Mouse (Mus musculus) hindbrain, embryonic 16.5 days (tissue): ENCODE data around the gene Celf2. TPM values are rescaled to one million over a fixed set of nuclear protein-coding genes. Genes with fewer than 3 reads are reported as not detected.

Experiments
- ATAC-seq: fragments of 200-750 bp; cut with Nextera tagmentation; 2 replicates; pipeline ENCODE4 v1.8.0; 2017; ENCODE audit warnings: moderate TSS enrichment, moderate library complexity
- H3K27ac ChIP-seq: fragments of 300-500 bp; sonication (generic); 2 replicates; pipeline ENCODE4 v1.5.1; 2014; ENCODE audit warnings: low read depth, mild to moderate bottlenecking, control low read depth, low read length, moderate library complexity
- H3K27me3 ChIP-seq: fragments of 300-500 bp; sonication (generic); replicated peaks from 2 replicates; pipeline ENCODE4 v1.6.1; 2014; ENCODE audit warnings: low read length; ENCODE audit not compliant: control insufficient read depth, insufficient read depth
- H3K36me3 ChIP-seq: fragments of 300-500 bp; sonication (generic); 2 replicates; pipeline ENCODE4 v1.6.1; 2014; ENCODE audit warnings: mild to moderate bottlenecking, low read length, moderate library complexity, mixed read lengths; ENCODE audit not compliant: control insufficient read depth, insufficient read depth
- H3K4me1 ChIP-seq: fragments of 300-500 bp; sonication (generic); 2 replicates; pipeline ENCODE4 v1.6.1; 2014; ENCODE audit warnings: low read depth, low read length; ENCODE audit not compliant: control insufficient read depth, insufficient read depth
- H3K4me2 ChIP-seq: fragments of 300-500 bp; sonication (generic); 2 replicates; pipeline ENCODE4 v1.6.1; 2014; ENCODE audit warnings: mild to moderate bottlenecking, low read length, control low read depth, moderate library complexity
- H3K4me3 ChIP-seq: fragments of 300-500 bp; sonication (generic); 2 replicates; pipeline ENCODE4 v1.5.1; 2014; ENCODE audit warnings: mild to moderate bottlenecking, low read length, control low read depth, moderate library complexity
- H3K9ac ChIP-seq: fragments of 300-500 bp; sonication (generic); 2 replicates; pipeline ENCODE4 v1.6.1; 2014; ENCODE audit warnings: low read depth, mild to moderate bottlenecking, control low read depth, low read length, moderate library complexity
- H3K9me3 ChIP-seq: fragments of 300-500 bp; sonication (generic); 2 replicates; pipeline ENCODE4 v1.6.1; 2014; ENCODE audit warnings: mild to moderate bottlenecking, low read length, moderate library complexity; ENCODE audit not compliant: control insufficient read depth
- WGBS: fragments of 180-500 bp; shearing (Covaris S2); extraction: QIAGEN DNeasy Blood & Tissue Kit; methylation state at CpG from one replicate; pipeline ENCODE4 v1.1.7; 2014; 5-methylcytosine and 5-hydroxymethylcytosine counted together
- polyA plus RNA-seq: library from polyadenylated mRNA; unstranded; fragments of >200 nt; fragmentation: Nextera tagmentation; extraction: Ambion mirVana; gene quantifications from 2 replicates; pipeline ENCODE4 v1.2.1, GENCODE M21; 2015

Gene Celf2
- polyA plus RNA-seq, 1 experiment from 2014 or later, result 130 TPM

DNA sequence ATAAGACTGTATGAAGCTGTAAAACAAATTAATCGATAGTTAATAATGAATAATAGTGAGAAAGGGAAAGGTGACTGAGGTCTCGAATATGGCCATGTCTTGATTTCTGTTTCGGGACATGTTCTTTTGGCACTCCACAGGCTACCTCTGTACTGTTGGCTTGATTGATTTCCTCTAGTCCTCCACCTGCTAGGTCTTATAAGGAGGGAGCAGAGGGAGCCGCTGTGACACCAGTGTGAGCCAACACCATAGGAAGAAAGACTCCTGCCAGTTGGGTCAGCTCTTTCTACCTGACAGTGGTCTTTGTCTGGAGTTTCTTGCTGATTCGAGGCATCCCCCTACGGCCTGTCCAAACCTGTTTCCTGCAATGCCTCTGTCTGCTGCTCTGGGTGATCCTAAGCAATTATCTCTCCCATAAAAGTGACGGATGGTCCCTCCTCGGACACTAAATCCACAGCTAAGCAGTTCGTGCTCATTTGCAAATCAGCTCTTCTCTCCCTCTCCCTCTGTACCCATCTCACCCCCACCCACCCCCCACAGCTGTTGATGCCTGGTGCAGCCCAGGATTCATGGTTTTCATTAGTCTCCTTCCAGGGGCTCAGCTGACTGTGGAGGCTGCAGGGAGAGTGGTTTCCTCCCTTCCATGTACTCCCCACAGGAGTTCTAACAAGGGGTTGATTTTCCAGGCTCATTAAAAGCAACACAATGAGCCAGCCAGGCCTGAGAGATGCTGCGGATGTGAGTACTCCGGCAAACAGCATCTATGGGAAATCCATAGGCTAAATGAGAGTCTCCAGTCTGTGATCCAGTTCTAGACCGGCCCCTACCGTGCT lies 1003.2 kb downstream of the Celf2 start:
- ATAC-seq, result peak; percentile 91
- Histone ChIP-seq H3K4me2 (no peak overlapping the region), H3K9me3 (no peaks in the 10 kb centered on the region), H3K27ac (no peak overlapping the region), H3K27me3 (no peaks in the 10 kb centered on the region), H3K9ac (no peak overlapping the region), H3K4me3 (no peak overlapping the region), H3K4me1 (peaks cover 7% of the 10 kb centered on the region), H3K36me3 (no peaks in the 10 kb centered on the region)
- WGBS, result 37% methylated on average over 13 of the region's 13 CpGs

DNA sequence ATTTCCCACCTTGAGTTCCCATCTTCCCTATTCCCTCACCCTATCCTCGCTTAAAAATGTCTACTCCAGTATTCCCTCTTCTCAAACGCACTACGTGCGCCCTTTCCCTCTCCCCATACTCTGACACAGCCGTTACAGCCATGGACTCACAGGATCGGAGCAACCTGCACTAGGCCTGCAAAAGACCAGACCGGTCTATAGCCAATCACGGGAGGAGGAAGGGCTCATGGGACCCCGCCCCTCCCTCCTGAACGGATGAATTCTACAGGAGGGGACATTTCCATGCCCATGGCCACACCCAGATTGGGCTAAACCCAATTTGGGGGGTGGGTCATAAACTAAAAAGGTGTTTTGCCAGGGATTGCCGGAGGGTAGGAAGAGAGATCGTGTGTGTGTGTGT lies 1003.8 kb downstream of the Celf2 start:
- no peaks in the 10 kb centered on the region for H3K27me3 ChIP-seq
- H3K9me3 ChIP-seq, result no peaks in the 10 kb centered on the region
- ATAC-seq, result 0 out of 2 replicates have a peak, but pooled peaks have one; percentile 22
- no peak overlapping the region for H3K9ac ChIP-seq
- H3K36me3 ChIP-seq, result no peaks in the 10 kb centered on the region
- no peak overlapping the region for H3K4me2 ChIP-seq
- no peak overlapping the region for H3K4me3 ChIP-seq
- H3K27ac ChIP-seq, result no peak overlapping the region
- H3K4me1 ChIP-seq, result peaks cover 7% of the 10 kb centered on the region
- WGBS, result 86% methylated on average over 12 of the region's 12 CpGs

DNA sequence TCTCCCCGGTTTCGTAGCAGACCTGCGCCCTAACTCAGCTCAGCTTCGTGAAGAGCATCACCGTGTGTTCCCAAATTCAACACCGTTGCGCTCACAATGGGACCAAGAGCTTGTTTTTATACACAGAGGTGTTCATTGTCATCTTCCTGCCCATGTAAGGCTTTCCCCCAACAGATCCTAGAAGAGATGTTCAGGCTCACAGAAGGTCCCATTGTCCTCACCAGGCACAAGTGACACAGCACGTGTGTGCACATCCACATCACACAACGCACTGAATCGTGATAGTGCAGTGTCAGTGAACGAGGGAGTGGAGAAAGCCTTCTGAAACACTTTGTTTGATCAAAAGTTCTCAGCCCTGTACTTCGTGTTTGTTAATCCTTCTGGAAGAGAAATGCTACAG lies 1011.3 kb downstream of the Celf2 start:
- Histone ChIP-seq H3K4me1 (no peaks in the 10 kb centered on the region), H3K9ac (no peak overlapping the region), H3K4me3 (no peak overlapping the region), H3K36me3 (no peaks in the 10 kb centered on the region), H3K9me3 (no peaks in the 10 kb centered on the region), H3K27me3 (no peaks in the 10 kb centered on the region), H3K4me2 (no peak overlapping the region), H3K27ac (no peak overlapping the region)
- 80% methylated on average over 12 of the region's 12 CpGs for WGBS
- ATAC-seq, result no peak

DNA sequence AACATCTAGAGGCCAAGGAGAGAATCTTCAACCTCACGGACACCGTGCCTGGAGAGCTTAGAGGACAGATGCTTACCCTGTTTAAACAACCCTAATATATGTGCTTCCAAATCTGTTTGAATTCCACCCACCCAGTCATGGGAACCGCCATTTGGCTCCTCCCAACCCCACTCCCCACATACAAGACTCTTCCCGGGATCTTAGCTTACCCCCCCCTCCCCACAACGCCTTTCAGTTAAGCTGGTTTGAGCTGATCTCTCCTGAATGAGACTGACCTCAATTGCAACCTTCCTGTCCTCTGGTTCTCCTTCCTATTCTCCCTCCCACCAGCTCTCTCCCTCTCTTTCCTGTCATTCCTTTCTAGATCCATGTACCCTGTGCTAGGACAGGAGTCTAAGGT lies 1011.7 kb downstream of the Celf2 start:
- H3K4me3 ChIP-seq, result no peak overlapping the region
- no peak for ATAC-seq
- H3K9me3 ChIP-seq, result no peaks in the 10 kb centered on the region
- H3K9ac ChIP-seq, result no peak overlapping the region
- no peaks in the 10 kb centered on the region for H3K27me3 ChIP-seq
- H3K4me2 ChIP-seq, result no peak overlapping the region
- no peaks in the 10 kb centered on the region for H3K36me3 ChIP-seq
- H3K27ac ChIP-seq, result no peak overlapping the region
- WGBS, result 75% methylated on average over 5 of the region's 5 CpGs
- H3K4me1 ChIP-seq, result no peaks in the 10 kb centered on the region

DNA sequence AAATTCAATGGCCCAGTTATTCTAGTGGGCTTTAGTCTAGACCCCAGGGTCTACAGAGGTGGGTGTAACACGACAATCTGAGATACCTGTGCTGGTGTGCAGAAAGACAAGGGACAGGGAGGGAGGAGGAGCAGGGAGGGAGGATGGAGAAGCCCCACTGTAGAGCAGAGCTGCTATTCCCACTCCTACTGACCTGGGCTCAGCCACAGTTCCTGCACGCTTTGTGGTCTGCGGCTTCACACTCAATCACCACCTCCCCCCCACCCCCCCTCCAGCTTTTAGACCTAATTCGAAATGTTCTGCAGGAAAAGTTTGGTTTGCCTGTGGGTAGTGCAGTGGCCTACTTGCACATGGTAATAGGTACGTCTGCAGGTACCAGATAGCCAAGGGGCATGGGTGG lies 1015.5 kb downstream of the Celf2 start:
- Histone ChIP-seq H3K9me3 (no peaks in the 10 kb centered on the region), H3K4me1 (no peaks in the 10 kb centered on the region), H3K27ac (no peak overlapping the region), H3K36me3 (no peaks in the 10 kb centered on the region), H3K4me2 (no peak overlapping the region), H3K4me3 (no peak overlapping the region), H3K27me3 (no peaks in the 10 kb centered on the region), H3K9ac (no peak overlapping the region)
- 85% methylated on average over 5 of the region's 5 CpGs for WGBS
- ATAC-seq, result no peak

DNA sequence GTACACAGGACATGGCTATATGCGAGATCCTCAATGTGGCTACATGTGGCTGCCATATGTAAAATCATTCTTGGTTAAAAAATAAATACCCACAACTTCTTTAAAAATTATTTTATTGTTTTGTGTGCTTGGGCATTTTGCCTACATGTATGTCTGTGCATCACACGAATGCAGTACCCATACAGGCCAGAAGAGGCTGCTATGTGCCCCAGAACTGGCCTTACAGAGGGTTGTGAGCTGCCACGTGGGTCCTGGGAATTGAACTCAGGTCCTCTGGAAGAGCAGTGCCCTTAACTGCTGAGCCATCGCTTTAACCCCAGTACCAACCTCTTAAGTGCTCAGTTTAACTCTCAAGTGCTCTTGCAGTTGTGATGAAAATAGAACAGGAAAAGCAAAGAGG lies 1018.5 kb downstream of the Celf2 start:
- H3K36me3 ChIP-seq, result no peaks in the 10 kb centered on the region
- no peak overlapping the region for H3K27ac ChIP-seq
- H3K9ac ChIP-seq, result no peak overlapping the region
- ATAC-seq, result no peak
- H3K4me1 ChIP-seq, result no peaks in the 10 kb centered on the region
- H3K9me3 ChIP-seq, result no peaks in the 10 kb centered on the region
- 79% methylated on average over 4 of the region's 4 CpGs for WGBS
- H3K27me3 ChIP-seq, result no peaks in the 10 kb centered on the region
- no peak overlapping the region for H3K4me2 ChIP-seq
- no peak overlapping the region for H3K4me3 ChIP-seq

DNA sequence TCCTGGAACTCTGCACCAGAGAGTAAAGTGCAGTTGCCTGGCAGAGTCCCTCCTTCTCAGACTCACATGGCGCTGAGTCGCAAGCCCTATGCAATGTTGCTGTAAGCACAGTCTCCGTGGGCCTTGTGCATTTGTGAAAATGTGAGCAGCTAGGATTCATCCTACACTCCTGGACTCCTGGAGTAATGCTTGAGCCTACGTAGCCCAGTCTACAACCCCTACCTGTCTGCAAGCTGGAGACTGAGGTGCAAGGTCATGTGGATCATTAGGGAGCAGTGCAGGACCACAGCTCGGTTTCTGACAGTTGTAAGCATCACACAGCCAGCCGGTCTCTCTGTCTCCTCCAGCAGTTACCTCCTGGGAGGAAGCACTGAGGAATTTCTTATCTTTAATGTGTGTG lies 1019.3 kb downstream of the Celf2 start:
- WGBS, result 88% methylated on average over 6 of the region's 6 CpGs
- no peak overlapping the region for H3K4me3 ChIP-seq
- no peaks in the 10 kb centered on the region for H3K9me3 ChIP-seq
- H3K27me3 ChIP-seq, result no peaks in the 10 kb centered on the region
- no peaks in the 10 kb centered on the region for H3K36me3 ChIP-seq
- H3K4me2 ChIP-seq, result no peak overlapping the region
- H3K9ac ChIP-seq, result no peak overlapping the region
- ATAC-seq, result no peak
- H3K27ac ChIP-seq, result no peak overlapping the region
- no peaks in the 10 kb centered on the region for H3K4me1 ChIP-seq
